Comparison of ENCODE assay signal across 9 mouse cellular contexts in genomic region chr14:17675214-17675613, GRCm38 (mm10).
"Had no signal": no experiment of that assay in that cellular context is flagged by ENCODE, and none has a peak within 500 bp of the region (broad histone marks: within the 10 kb centered on the region; RNA-seq: fewer than 3 reads in every experiment).

No protein-coding gene starts in this region.

- DNase-seq: kidney, adult 8-10 months; kidney, postnatal 25 days; lung, adult 2 months; lung, postnatal 36 days; midbrain, embryonic 14.5 days; right cerebral cortex, adult 18-20 months; right cerebral cortex, postnatal 25 days; thymus, adult 18-20 months; thymus, postnatal 14 days had no signal
